Mouse (Mus musculus): Measurements from ENCODE around the gene Tmem131.

Gene Tmem131

DNA sequence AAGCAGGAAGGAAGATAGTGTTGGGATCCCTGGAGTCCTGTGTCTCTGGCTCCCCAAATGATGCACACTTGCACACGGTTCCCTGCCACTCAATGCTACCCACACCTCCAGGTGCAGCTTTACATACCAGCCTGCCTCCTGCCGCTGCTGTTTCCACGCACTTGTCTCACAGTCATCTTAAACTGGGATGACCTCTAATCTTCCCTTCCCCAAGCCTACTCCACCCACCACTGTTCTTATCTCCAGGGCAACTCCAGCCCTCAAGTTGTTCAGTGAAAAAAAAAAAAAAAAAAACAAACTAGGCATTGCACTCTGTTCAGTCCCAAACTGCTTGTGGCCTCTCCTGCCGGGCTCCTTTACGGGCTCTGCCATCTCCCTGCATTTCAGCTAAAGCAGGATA lies at the start of gene Tmem131:
Gene Tmem131 (minus strand): TSS at position 14 of the 400 bp plus-strand sequence.
- no peak for DNase-seq

DNA sequence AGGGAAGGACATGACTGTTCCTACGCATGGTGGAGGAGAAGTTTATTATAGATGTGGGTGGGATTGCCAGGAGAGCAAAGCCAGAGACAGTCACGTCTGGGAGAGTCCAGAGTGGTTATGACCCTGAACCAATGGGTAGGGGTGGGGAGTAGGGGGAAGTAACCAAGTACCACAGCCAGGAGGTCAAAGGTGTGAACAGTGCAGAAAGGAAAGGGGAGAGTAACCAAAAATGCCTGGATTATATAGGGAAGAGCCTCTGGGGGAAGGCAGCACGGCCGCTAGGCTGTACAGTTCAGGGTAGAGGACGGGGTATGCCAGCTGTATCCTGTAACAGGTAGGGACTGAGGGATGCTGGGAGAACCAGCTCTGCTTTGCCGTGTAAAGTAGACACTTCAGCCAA lies 45.1 kb upstream of the Tmem131 start:
- no peak for DNase-seq

GRCm38 (mm10) chr1:36988161-36988560 lies 44.7 kb upstream of the Tmem131 start:
- DNase-seq, result no peak

GRCm38 (mm10) chr1:36987172-36988148 lies 44.0 kb upstream of the Tmem131 start:
- no peak for DNase-seq

DNA sequence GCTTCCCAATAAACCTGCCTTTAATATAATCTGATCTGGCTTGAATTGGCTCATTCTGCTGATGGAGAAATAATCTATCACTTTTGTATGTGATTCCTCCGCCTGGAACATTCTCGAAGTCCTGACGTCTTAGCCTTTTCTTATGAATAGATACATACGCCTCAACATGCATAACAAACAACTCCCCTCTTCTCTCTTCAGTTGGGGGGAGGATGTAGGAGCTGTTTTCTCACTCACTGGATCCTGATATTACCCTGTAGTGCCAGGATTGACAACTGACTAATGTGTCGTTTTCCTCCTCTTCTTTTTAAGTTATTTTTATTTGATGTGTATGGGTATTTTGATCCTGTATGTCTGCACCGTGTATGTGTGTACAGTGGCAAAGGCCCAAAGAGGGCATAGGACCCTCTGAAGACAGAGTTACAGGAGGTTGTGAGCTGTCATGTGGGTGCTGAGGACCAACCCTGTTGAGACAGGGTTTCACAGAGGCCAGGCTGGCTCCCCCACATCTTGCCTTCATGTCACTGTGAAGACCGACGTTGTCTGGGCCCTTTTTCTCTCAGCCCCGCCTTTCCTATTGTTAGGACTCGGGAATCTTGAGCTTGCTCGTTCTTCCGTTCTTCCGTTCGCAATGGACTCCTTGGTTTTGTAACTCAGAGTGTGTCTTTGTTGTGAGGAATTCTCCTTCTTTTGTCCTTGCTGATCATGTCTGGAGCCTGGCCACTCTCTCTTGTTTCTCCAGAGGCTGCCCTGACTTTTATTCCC lies 43.1 kb upstream of the Tmem131 start:
- DNase-seq, result no peak

GRCm38 (mm10) chr1:36985896-36986295 lies 42.4 kb upstream of the Tmem131 start:
- DNase-seq, result no peak

- DNase-seq, result no peak
Observed at GRCm38 (mm10) chr1:36984406-36984805, 40.9 kb upstream of the Tmem131 start.

- no peak for DNase-seq
Observed at GRCm38 (mm10) chr1:36983754-36984153, 40.3 kb upstream of the Tmem131 start.

DNA sequence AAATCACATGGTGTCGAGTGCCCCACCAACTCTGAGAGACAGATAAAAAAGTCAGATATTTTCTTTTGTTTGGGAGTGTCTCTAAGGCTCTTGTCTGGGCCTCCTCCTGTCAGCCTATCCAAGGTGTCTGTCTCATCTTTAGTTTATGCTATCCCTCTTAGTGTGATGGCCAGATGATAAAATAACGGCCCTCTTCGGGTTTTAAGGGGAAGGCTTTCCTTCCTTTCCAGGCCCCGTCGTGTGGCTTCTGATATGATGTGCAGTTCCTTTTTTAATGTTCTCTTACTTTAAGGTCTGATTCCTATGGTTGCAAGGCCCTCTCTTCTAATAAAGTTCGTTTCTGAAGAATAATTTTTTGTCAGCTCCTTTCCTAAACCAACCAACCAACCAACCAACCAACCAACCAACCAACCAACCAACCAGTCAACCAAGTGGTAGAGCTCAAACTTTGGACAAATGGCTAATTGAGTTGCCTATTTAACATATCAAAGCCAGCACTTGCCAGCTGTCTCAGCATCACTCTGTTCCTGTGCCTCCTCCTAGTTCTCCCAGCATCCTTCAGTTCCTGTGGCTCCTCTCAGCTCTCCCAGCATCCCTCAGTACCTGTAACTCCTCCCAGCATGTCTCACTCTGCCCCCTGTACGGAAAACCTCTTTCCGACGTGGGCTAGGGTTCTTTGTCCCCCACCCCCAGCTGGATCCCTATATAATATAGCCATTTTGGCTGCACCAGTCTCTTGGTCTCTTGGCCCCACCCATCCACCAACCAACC lies 38.9 kb upstream of the Tmem131 start:
- DNase-seq, result no peak

DNA sequence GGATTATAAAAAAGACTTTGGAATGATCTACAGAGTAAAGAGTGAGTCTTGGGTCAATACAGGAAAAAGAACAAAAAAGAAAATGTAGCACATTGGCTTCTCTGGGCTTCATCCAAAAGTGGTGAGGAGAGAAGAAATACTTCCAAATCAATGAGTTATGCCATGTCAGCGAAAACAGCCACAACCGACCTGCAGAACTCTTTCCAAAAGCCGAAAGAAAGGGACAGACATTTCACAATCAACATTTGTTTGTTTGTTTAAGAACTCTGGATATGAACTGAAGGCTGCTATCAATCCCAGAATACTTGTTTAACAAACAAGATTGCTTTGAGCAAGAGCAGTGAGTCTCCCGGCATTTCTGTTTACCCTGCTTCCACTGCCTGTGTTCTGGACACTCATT lies 33.3 kb upstream of the Tmem131 start:
- DNase-seq, result no peak

- DNase-seq, result no peak
Observed at GRCm38 (mm10) chr1:36970918-36971617, 27.6 kb upstream of the Tmem131 start.

GRCm38 (mm10) chr1:36965831-36966230 lies 22.4 kb upstream of the Tmem131 start:
- DNase-seq, result no peak

- DNase-seq, result no peak
Observed at GRCm38 (mm10) chr1:36962379-36963176, 19.1 kb upstream of the Tmem131 start.

- DNase-seq, result no peak
Observed at GRCm38 (mm10) chr1:36960509-36961222, 17.2 kb upstream of the Tmem131 start.

GRCm38 (mm10) chr1:36949591-36950184 lies 6.2 kb upstream of the Tmem131 start:
- DNase-seq, result peak; percentile 50

DNA sequence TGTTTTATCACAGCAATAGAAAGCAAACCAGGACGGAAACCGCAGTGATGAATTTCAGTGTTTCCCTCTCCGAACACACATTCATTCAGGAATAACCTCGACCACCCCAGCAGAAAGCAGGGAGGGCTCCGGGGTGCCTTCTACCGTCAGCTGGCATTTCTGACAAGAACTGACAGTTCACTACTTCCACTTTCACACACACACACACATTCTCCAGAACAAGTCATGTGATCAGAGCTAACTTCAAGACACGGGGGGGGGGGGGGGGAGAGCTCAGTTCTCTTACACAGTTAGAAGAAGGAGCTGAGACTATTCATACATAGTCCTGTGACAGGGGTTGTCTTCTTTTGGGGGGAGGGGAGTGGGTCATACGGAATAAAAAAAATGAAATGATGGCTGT lies 4.0 kb upstream of the Tmem131 start:
- DNase-seq, result no peak

- no peak for DNase-seq
Observed at GRCm38 (mm10) chr1:36940381-36940762, 3.1 kb downstream of the Tmem131 start.

GRCm38 (mm10) chr1:36939506-36940380 lies 3.7 kb downstream of the Tmem131 start:
- DNase-seq, result peak; percentile 95

- DNase-seq, result peak; percentile 44
Observed at GRCm38 (mm10) chr1:36938801-36939286, 4.6 kb downstream of the Tmem131 start.

All from cerebellum, adult 9-11 months (tissue).